Mouse (Mus musculus): ENCODE results near the gene Stambpl1. TPM values are rescaled to one million over a fixed set of nuclear protein-coding genes. Genes with fewer than 3 reads are reported as not detected.
"Not testable (repeated sequence)": the region's sequence is repeated elsewhere in the genome, so short reads cannot be mapped to it uniquely, and the experiment has no call there.

Stambpl1 gene
- polyA plus RNA-seq, 1 experiment: 5.0 TPM

GRCm38 (mm10) chr19:34198066-34198465 lies 6.0 kb downstream of the Stambpl1 start:
- no peak for DNase-seq (ENCODE audit: low read depth)

GRCm38 (mm10) chr19:34198901-34199300 lies 6.9 kb downstream of the Stambpl1 start:
- no peak for DNase-seq (ENCODE audit: low read depth)

GRCm38 (mm10) chr19:34199488-34199887 lies 7.5 kb downstream of the Stambpl1 start:
- no peak for DNase-seq (ENCODE audit: low read depth)

DNA sequence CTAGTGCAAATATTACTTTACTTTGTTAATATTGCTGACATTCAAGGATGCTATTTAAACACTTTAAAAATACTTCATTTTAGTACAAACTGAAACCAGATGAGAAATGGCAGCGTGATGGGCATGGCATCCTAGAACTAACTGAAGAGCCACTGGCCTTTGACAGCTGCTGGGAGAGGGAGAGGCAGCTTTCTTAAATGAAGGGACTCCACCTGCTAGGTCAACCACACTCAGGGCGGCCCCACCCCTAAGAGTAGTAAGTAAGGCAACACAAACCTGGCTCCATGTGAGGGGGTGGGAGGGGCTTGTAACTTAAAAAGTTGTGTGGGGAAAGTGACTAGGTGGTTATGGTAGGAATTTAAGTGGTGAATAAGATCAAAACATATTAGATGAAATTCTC lies 10.6 kb downstream of the Stambpl1 start:
- DNase-seq (ENCODE audit: low read depth): no peak

DNA sequence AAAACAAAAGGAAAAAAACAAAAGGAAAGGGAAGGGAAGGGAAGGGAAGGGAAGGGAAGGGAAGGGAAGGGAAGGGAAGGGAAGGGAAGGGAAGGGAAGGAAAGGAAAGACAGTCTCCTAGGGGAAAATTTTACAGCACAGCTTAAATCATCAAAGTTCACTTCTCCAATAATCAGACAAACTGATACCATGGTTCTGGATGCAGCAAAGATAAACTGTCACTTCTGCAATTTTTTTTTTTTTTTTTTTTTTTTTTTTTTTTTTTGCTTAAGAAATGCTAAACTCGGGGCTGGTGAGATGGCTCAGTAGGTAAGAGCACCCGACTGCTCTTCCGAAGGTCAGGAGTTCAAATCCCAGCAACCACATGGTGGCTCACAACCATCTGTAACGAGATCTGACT lies 14.1 kb downstream of the Stambpl1 start:
- not testable (repeated sequence) for DNase-seq (ENCODE audit: low read depth)

GRCm38 (mm10) chr19:34206760-34207440 lies 14.9 kb downstream of the Stambpl1 start:
- DNase-seq (ENCODE audit: low read depth): no peak

GRCm38 (mm10) chr19:34209031-34209430 lies 17.0 kb downstream of the Stambpl1 start:
- no peak for DNase-seq (ENCODE audit: low read depth)

DNA sequence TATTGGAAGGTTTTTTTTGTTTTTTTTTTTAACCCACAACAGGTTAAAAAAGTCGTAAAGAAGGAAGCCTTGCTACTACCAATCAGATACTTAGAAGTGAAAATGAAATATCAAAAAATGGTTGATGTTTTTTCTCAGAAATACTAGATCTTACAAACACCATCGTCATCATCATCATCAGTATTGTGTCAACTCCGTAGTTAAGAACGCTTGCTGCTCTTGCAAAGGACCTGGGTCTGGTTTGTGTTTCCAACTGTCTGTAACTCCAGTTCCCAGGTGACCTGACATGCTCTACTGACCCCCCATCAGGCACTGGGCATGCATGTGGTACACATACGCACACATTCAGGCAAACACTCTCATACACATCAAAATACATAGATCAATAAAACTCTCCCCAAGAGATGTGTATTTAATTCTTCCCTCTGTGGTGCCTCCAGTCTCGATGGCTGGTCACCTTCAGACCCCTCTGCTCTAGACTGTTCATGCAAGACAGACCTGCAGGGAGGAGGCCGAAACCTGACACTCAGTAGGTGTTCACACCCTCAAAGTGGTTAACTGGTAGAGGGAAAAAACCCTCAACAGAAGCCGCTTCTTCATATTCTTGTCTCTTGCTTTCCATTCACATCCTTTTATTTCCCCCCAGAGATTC lies 18.0 kb downstream of the Stambpl1 start:
- DNase-seq (ENCODE audit: low read depth): no peak

- DNase-seq (ENCODE audit: low read depth): no peak
Observed at GRCm38 (mm10) chr19:34210841-34211240, 18.8 kb downstream of the Stambpl1 start.

- DNase-seq (ENCODE audit: low read depth): no peak
Observed at GRCm38 (mm10) chr19:34212489-34213250, 20.6 kb downstream of the Stambpl1 start.

DNA sequence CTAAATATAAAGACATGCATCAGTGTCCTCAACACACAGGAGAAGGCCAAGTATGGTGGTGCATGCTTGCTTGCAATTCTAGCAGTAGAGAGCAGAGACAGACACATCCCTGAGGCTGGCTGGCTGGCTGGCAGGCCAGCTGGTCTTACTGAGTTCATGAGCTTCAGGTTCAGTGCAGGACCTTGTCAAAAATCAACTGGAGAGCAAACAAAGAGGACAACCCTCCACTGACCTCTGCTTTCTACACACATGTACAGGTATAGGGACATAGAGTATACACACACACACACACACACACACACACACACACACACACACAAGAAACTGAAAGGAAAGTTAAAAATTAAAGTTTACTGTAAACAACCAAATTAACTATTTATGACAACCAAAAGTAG lies 21.2 kb downstream of the Stambpl1 start:
- no peak for DNase-seq (ENCODE audit: low read depth)

DNA sequence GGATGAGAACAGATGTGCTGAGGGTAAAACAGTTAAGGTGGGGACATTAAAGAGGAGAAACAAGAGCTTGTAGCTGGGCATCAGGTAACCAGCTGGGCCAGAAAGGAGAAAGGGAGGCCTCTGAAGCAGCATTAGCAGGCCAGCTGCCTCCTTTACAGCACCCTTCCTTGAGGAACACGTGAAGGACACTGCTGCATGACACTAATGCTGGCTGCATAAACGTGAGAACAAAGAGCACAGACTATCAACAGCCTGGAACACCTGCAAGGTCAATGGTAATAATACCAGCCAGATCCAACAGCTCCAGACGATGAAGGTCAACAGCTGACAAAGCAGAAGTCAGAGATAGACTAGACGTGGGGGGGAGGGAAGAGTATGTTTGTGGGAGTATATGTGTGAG lies 22.1 kb downstream of the Stambpl1 start:
- no peak for DNase-seq (ENCODE audit: low read depth)

DNA sequence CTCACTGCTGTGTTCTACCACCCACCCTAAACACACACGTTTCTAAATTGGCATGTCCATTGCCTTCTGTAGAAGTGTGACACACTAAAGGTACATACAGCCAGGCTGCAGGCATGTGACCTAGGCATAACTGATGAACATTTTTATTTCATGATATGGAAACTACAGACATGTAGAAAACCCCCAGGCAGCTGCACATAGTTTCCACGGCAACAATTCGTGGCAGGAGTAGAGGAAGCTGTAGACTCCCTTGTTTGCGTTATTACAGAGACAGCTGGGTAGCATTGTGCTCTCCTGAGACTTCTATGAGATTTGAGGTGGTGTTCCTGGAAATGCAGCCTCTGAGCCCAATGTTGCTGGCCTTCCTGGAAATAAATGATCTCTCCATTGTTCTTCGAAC lies 24.9 kb downstream of the Stambpl1 start:
- no peak for DNase-seq (ENCODE audit: low read depth)

DNA sequence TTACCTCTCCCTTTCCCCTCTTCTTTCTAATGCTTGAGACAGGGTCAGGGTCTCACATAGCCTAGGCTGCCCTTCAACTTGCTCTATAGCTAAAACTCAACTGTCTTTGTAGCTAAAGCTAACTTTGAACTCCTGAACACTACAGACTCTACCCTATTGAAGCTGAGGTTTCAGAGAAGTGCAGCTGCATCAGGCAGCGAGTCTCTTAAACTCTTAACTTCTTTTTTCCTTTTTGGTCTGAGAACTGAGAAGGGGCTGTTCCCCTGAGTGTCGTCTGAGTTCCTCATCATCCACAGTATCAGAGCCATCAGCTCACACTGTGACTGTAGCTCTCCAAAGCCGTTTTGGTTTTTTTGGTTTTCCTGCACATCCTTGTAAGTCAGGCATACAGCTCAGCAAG lies 25.7 kb downstream of the Stambpl1 start:
- no peak for DNase-seq (ENCODE audit: low read depth)

- no peak for DNase-seq (ENCODE audit: low read depth)
Observed at GRCm38 (mm10) chr19:34219260-34219968, 27.4 kb downstream of the Stambpl1 start.

GRCm38 (mm10) chr19:34220732-34221380 lies 28.8 kb downstream of the Stambpl1 start:
- no peak for DNase-seq (ENCODE audit: low read depth)

DNA sequence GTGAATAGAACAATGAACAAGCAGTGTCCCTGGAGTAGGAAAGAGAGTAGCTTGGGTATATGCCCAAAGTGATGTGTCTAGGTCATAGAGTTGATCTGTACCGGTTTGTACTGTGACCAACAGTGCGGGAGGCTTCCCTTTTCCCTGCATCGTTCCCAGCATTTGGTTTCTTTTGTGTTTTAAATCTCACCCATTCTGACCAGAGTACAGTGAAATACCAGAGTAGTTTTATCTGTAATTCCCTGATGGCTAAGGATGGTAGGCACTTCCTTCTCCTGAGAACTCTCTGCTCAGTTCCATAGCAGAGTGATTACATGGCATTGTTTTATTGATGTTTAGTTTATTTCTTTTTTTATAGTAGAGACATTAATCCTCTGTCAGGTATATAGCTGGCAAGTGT lies 30.8 kb downstream of the Stambpl1 start:
- no peak for DNase-seq (ENCODE audit: low read depth)

DNA sequence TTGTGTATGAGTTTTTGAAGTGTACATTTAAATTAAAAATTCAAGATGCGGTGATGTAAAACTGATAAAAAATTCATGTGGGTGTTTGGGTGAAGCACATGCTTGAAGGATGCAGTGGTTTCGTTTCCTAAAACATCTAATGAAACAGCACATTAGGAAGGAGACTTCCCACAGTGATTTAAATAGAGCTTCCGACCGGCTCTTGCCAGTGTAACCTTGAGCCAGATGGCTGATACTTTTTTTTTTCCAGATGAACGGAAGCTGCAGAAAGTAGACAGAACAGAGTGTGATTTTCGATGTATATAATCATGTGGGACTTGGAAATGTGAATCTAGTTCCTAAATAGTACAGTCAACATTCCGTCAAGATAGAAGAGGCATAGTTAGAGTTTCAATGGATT lies 39.6 kb downstream of the Stambpl1 start:
- no peak for DNase-seq (ENCODE audit: low read depth)

DNA sequence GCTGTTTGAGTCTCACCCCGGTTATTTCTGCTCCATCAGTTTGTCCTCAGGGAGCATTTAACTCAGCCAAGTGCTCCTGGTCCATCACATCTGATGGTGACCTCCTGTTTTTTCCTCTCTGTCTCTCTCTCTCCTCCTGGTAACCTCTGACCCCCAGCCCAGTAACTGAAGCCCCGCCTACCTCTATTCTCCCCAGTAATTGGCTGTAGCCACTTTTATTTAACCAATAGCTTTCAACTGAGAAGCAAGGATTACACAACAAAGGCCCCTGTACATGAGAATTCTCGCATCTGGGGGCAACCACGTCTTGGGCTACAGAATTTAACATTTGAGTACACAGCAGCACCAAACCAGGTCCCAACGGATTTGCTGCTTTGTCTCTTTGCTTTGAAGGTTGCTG lies 40.3 kb downstream of the Stambpl1 start:
- no peak for DNase-seq (ENCODE audit: low read depth)

DNA sequence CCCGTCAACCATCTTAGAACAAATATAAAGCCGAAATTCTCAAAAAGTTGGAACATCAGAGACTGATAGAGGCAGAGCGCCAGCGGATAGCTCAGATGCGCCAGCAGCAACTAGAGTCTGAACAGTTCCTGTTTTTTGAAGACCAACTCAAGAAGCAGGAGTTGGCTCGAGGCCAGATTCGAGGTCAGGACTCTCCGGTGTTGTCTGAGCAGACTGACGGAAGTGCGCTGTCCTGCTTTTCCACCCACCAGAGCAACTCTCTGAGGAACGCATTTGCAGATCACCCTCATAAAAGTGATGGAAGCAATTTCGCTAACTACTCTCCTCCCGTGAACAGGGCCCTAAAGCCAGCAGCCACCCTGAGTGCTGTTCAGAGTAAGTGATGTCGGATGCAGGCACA lies 41.9 kb downstream of the Stambpl1 start:
- DNase-seq (ENCODE audit: low read depth): no peak

GRCm38 (mm10) chr19:34236049-34236448 lies 44.0 kb downstream of the Stambpl1 start:
- no peak for DNase-seq (ENCODE audit: low read depth)

DNA sequence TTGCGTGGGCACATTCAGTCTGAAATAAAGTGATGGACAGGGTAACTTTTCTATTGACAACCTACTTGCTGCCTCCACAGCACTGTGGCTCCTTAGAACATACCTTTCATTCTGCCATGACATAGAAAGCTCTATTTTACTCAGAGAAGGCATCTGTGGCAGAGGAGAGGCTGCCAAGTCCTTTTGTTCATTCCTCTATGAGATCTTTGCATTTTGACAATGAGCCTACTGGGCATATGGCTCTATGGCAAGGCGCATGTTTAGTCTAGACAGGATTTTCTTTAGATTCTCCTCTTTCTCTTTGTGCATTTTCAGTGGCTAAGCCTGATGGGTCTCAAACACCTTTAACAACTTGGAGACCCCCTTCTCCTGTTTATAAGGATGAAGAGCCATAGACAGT lies 45.7 kb downstream of the Stambpl1 start:
- DNase-seq (ENCODE audit: low read depth): no peak
